Mouse (Mus musculus) lung, postnatal 14 days (tissue): Measurements from ENCODE around the gene Dzip1.

Source experiments
- DNase-seq: peaks from one replicate; pipeline ENCODE4 v3.0.0; 2021

Gene Dzip1

GRCm38 (mm10) chr14:118831597-118831996 lies 93.7 kb downstream of the Dzip1 start:
- no peak for DNase-seq

GRCm38 (mm10) chr14:118829331-118830095 lies 95.7 kb downstream of the Dzip1 start:
- DNase-seq: no peak

GRCm38 (mm10) chr14:118827283-118827904 lies 97.9 kb downstream of the Dzip1 start:
- no peak for DNase-seq

- DNase-seq: no peak
Measured at GRCm38 (mm10) chr14:118826346-118826745, 98.9 kb downstream of the Dzip1 start.
